Mouse (Mus musculus): ENCODE results near the gene Tmem63b. TPM values are rescaled to one million over a fixed set of nuclear protein-coding genes. Genes with fewer than 3 reads are reported as not detected.

Gene Tmem63b
- total RNA-seq, 2 experiments from 2014 or later: 40.0 to 45.2 TPM

GRCm38 (mm10) chr17:45672598-45672997 lies 14.1 kb downstream of the Tmem63b start:
- no peak for DNase-seq

GRCm38 (mm10) chr17:45671821-45672220 lies 14.9 kb downstream of the Tmem63b start:
- DNase-seq: no peak

GRCm38 (mm10) chr17:45667986-45668385 lies 18.7 kb downstream of the Tmem63b start:
- no peak for DNase-seq

GRCm38 (mm10) chr17:45667481-45667880 lies 19.2 kb downstream of the Tmem63b start:
- DNase-seq: no peak

DNA sequence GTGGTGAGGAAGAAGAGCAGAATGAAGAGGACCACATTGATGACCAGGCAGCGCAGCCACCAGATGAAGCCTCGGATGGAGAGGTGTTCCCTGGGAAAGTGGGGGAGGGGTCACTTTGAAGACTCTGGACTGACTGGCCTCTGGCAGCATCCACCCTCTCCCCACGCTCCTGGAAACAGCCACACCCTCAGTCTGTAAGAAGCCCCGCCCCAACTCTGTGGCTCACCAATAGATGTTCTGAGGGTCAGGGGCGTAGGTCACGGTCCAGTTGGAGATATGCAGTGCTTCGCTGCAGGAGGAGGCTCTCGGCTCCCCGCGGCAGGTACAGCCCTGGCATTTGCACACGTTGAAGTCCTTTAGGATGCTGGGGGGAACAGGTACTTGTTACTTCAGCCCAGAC lies 20.6 kb downstream of the Tmem63b start:
- no peak for DNase-seq

- DNase-seq: no peak
These were observed 22.1 kb downstream of the Tmem63b start for GRCm38 (mm10) chr17:45664608-45665007.

DNA sequence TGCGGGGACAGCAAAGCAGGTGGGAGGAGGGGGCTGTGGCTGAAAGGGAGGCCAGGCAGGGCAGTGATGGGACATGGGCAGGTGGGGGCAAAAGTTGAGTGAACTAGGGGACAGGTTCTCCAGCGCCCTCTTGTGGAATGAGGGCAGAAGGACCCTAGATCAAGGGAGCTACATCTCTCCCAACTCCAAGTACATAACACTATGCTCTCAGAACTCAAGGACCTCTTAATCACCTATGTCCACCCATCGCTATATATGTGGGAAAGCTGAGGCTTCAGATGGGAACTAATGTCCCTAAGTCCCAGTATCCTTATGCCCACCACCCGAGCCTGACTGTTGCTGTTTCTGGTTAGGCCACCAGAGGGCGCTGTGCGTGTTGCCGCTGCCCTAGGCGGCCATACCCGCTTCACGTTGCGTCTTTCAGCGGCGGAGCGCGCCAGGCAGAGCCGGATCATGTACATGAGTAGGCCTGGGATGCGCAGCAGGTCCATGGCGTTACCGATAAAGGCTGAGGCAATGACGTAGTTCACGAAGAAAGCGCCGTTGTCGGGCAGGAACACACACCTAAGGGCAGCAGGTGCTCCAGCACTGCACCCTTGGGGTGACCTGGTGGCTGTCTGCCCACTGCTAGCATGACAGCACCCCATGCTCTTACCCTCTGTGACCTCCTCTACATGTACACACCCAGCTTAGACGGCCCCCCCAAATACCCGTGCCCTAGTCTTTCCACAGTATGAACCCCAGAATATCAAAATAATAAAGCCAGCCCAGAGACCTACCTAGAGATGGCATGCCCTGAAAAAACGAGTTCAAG lies 23.4 kb downstream of the Tmem63b start:
- DNase-seq: peak; percentile 80 to 83

DNA sequence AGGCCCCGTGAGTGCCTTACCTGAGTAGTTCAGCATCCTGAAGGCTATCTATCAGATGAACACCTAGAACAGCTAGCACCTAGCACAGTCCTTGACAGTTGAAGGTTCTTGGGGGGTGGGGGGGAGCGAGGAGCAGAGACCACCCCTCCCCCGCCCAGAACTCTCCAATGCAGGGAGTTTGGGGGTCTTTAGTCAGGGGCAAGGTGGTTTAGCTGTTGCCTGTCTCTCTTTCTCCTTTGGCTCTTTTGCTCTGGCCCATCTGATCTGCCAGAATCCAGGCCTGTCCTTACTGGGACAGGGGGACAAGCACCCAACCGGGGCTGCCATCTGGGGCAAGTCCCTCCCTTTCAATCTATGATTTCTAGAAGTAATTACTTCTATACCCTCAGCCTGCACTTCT lies 27.5 kb downstream of the Tmem63b start, which contains the start of gene Capn11:
TSS of gene Capn11 (minus strand) at position 101 of the 400 bp plus-strand sequence.
- DNase-seq: no peak

- DNase-seq: peak; percentile 20 to 24
These were observed 30.9 kb downstream of the Tmem63b start for GRCm38 (mm10) chr17:45655820-45656219.

GRCm38 (mm10) chr17:45653233-45653632 lies 33.5 kb downstream of the Tmem63b start:
- DNase-seq: no peak

- DNase-seq: no peak
These were observed 42.5 kb downstream of the Tmem63b start for GRCm38 (mm10) chr17:45644185-45644584.

DNA sequence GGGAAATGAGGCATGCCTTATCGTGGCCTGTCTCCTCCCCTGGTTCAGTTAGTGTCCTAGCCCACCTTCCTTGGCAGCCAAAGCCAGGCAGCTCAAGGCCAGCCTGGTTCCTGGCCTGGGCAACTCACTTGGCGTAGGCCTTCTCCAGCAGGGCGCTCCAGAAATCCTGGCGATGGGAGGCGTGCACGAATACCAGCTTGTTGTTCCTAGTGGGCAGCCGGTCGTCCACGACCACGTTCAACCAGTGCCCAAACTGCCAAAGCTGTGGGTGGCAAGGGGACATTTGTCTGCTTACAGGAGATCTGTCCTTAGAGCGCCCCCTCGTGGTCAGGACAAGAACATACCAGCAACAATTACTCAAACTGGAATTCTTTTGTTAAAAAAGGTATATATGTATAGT lies 44.0 kb downstream of the Tmem63b start:
- DNase-seq: peak; percentile 79 to 80

- no peak for DNase-seq
These were observed 44.7 kb downstream of the Tmem63b start for GRCm38 (mm10) chr17:45641981-45642380.

GRCm38 (mm10) chr17:45638596-45639295 lies 48.0 kb downstream of the Tmem63b start:
- no peak for DNase-seq

GRCm38 (mm10) chr17:45634033-45634432 lies 52.7 kb downstream of the Tmem63b start:
- no peak for DNase-seq

- no peak for DNase-seq
These were observed 54.8 kb downstream of the Tmem63b start for GRCm38 (mm10) chr17:45631940-45632339.

DNA sequence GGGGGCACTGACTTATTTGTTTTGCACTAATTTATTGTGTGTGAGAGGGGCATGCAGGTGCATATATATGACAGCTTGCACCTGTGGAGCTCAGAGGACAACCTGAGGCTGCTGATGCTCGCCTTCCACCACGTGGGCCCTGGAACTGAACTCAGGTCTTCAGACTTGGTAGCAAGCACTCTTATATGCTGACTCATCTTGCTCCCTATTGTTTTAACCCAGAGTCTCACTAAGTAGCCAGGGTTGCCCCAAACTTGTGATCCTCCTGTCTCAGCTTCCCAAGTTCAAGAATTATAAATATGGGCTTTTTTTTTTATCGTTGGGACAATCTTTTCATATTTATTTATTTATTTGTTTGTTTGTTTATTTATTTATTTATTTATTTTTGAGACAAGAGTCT lies 55.7 kb downstream of the Tmem63b start:
- no peak for DNase-seq

DNA sequence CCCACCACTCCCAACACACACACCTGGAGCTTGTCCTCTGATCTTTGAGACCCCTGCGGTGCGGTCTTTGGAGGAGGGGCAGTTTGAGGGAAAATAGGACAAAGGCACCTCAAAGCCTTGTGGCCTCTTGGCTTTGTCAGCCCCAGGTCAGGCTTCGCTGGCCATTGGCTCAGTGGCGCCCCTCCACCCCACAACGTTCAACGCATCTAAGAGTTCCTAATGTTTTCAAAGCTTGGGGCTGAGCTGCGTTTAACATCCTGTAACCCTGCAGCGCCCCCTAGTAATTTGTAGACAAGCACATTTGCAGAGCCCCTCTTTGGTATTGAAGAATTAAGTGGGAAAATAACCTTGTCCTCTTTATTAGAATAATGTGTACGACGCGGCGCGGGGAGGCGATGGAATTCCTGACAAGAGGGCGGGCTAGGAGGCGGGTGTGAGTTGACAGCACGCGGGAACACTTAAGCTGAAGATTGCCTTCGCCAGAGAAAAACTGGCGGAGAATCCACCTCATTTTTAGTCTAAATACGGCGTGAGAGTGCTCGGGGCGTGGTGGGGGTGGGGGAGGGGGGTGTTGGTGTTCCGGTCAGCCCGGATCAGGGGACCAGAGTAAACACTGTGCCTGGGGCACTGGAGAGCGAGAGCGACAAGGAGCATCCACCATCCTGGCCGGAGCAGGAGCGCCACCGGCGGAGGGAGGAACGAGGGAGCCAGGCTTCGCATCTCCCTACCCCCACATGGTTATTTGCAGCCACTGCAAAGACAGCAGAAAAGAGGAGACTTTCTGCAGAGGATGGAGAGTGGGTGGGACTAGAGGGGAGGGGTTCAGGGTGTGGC lies 56.6 kb downstream of the Tmem63b start:
- peak; percentile 70 to 80 for DNase-seq

DNA sequence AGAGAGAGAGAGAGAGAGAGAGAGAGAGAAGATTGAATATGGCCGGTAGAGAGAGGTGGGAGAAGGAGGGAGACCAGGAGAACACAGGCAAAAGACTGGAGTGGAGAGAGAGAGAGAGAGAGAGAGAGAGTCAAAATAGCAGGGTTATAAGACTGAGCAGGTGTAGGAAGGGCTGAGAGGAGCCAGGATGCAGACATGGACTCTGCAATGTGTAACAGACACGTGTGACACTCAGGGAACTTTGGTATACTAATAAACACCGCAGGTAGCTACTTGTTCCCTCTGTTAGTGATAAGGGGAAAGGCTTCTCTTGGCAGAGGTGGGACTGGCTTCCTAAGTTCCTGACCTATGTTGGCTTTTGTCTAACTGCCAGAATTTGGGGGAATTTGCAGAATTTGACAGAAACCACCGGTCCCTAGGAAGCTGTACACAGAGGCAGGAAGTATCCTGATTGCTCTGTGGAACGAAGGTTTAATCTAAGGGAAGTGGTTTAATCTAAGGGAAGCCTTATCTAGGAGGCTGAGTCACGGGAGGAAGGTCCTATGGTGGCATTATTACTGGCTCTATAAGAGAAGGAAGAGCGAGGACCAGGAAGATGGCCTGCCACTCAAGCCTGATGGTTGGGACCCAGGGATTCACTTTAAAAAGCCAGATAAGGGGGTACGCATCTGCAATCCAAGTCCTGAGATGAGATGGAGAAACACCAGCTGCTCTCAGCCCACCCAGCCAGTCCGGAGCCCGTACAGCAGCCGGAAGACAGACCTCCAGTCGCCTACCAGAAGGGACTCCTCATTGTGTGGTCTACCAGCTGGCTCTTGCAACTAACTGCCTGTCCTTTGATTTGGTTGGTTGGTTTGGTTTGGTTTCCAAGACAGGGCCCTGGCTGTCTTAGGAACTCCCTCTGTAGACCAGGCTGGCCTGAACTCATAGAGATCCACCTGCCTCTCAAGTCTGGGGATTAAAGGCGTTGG lies 57.5 kb downstream of the Tmem63b start:
- DNase-seq: no peak

GRCm38 (mm10) chr17:45628160-45628559 lies 58.5 kb downstream of the Tmem63b start:
- no peak for DNase-seq

DNA sequence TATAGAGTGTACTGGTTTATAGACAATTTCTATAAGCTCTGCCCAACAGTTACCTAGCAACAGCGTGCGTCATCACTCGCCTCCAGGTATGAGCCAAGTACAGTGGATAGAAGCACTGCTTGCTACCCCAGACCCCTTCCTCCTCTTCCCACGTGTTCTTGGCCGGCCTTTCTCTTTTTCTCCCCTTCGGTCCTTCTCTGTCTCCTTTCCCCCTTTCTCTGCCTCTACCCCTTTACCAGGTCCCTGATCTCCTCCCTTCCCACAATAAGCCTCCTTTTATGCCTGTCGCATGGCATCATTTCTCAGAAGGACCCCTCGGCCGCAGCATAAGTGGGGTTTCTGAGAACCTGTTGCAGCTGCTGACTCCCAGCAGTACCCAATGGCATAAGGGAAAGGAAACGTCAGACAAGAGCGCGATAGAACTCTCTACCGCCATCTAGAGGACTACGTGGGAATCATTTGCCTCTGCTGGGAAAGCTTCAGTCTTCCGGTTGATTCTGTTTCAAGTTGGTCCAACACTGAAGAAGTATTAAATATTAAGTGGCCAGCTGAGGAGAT lies 60.0 kb downstream of the Tmem63b start:
- DNase-seq: peak; percentile 58 to 73

Measured in adrenal gland, postnatal 36 days (tissue).